Mouse (Mus musculus): Measurements from ENCODE around the gene P2ry13.

DNA sequence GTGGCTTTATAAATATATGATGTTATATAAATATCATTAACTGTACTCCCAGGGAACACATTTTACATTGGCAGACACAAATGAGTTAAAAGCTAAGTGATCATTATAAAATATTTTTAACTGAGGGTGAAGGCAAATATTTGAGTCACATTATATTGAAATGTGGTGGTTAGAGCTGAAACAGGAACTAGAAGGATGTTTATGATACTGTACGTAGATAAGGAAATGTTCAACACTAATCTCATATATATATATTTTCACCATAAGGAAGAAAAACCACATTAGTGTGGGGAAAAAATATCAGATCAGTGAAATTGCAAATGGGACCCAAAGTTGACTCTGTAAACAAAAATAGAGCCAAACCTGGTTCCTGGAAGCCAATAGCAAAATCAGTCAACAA lies 50.2 kb downstream of the P2ry13 start:
- TF ChIP-seq CTCF (IDR thresholded peaks at IDR 0.05), result no peak
- no peak for TF ChIP-seq EP300 (IDR thresholded peaks at IDR 0.05)
